ENCODE assay signal across 26 mouse cellular contexts in genomic region chr1:167549324-167549723, GRCm38 (mm10). TPM values are rescaled to one million over a fixed set of nuclear protein-coding genes. Genes with fewer than 3 reads are reported as not detected.
DNase-seq lines count a peak whose midpoint lies in the region; ATAC-seq and TF ChIP-seq lines count a peak whose summit lies in the region.
"Had no signal": no experiment of that assay in that cellular context is flagged by ENCODE, and none has a peak within 500 bp of the region (broad histone marks: within the 10 kb centered on the region; RNA-seq: fewer than 3 reads in every experiment).

No protein-coding gene starts in this region.

- DNase-seq in heart, adult 11 months = peak; percentile 64
- no peak for DNase-seq in heart, postnatal 36 days
- DNase-seq in kidney, postnatal 14 days = peak; percentile 14
- DNase-seq in kidney, adult 8-10 months = no peak
- DNase-seq in lung, postnatal 0 days (ENCODE audit: low spot score) = peak; percentile 33
- peak; percentile 45 for DNase-seq in lung, postnatal 36 days
- DNase-seq in layer of hippocampus, adult 11-12 months (ENCODE audit: low spot score) = no peak
- DNase-seq in midbrain, embryonic 10.5 days (ENCODE audit: low spot score) = no peak
- DNase-seq: B cell, adult 2 months; cerebellum, adult 11-12 months; cerebellum, postnatal 14 days; gastrocnemius, postnatal 36 days; liver, embryonic 13.5 days; thymus, postnatal 14 days had no signal

- H3K36me3 ChIP-seq in lung, postnatal 0 days (ENCODE audit: insufficient read depth, low read length) = no peaks in the 10 kb centered on the region
- no peaks in the 10 kb centered on the region for H3K36me3 ChIP-seq in midbrain, embryonic 10.5 days
- H3K36me3 ChIP-seq: forebrain, embryonic 10.5 days; G1E; heart, embryonic 15.5 days; hindbrain, embryonic 15.5 days; liver, embryonic 13.5 days; midbrain, embryonic 13.5 days; neural tube, embryonic 12.5 days had no signal

- H3K9ac ChIP-seq in lung, postnatal 0 days (replicated peaks; ENCODE audit: low read depth) = no peak overlapping the region
- H3K9ac ChIP-seq: heart, embryonic 15.5 days; hindbrain, embryonic 15.5 days; liver, embryonic 13.5 days; midbrain, embryonic 13.5 days; neural tube, embryonic 12.5 days had no signal

- H3K9me3 ChIP-seq in lung, postnatal 0 days (ENCODE audit: low read length) = no peaks in the 10 kb centered on the region
- H3K9me3 ChIP-seq in midbrain, embryonic 10.5 days (replicated peaks) = no peaks in the 10 kb centered on the region
- H3K9me3 ChIP-seq: forebrain, embryonic 10.5 days; heart, embryonic 15.5 days; hindbrain, embryonic 15.5 days; liver, embryonic 13.5 days; midbrain, embryonic 13.5 days; neural tube, embryonic 12.5 days had no signal

- TF ChIP-seq EP300 in lung, postnatal 0 days (IDR thresholded peaks at IDR 0.05) = no peak

- no peak overlapping the region for H3K4me3 ChIP-seq in lung, postnatal 0 days (ENCODE audit: low read depth, low read length)
- no peak overlapping the region for H3K4me3 ChIP-seq in midbrain, embryonic 10.5 days
- H3K4me3 ChIP-seq: forebrain, embryonic 10.5 days; heart, embryonic 15.5 days; hindbrain, embryonic 15.5 days; left cerebral cortex, adult 2 months; liver, embryonic 13.5 days; midbrain, embryonic 13.5 days; neural tube, embryonic 12.5 days had no signal

- no peak for ATAC-seq in lung, postnatal 0 days
- ATAC-seq: midbrain, embryonic 13.5 days; Patski had no signal

- no peak overlapping the region for H3K4me2 ChIP-seq in lung, postnatal 0 days (replicated peaks; ENCODE audit: low read depth, low read length)
- H3K4me2 ChIP-seq: heart, embryonic 15.5 days; hindbrain, embryonic 15.5 days; liver, embryonic 13.5 days; midbrain, embryonic 13.5 days; neural tube, embryonic 12.5 days had no signal

- no peak overlapping the region for H3K27ac ChIP-seq in lung, postnatal 0 days (ENCODE audit: low read length)
- H3K27ac ChIP-seq in midbrain, embryonic 10.5 days (replicated peaks) = no peak overlapping the region
- H3K27ac ChIP-seq: forebrain, embryonic 10.5 days; heart, embryonic 15.5 days; hindbrain, embryonic 15.5 days; left cerebral cortex, adult 2 months; liver, embryonic 13.5 days; macrophage; midbrain, embryonic 13.5 days; neural tube, embryonic 12.5 days had no signal

- no peak for TF ChIP-seq CTCF in lung, postnatal 0 days (IDR thresholded peaks at IDR 0.05)

- no peaks in the 10 kb centered on the region for H3K4me1 ChIP-seq in lung, postnatal 0 days (ENCODE audit: insufficient read depth, low read depth, low read length)
- 0 out of 2 replicates have a peak, but pooled peaks cover 5% of the 10 kb centered on the region for H3K4me1 ChIP-seq in midbrain, embryonic 10.5 days
- H3K4me1 ChIP-seq: midbrain, embryonic 13.5 days had no signal

- intact Hi-C loops in heart, postnatal 36 days (cut with DNase I) = no loop called here

- 37% methylated on average over 6 of the region's 6 CpGs for WGBS in lung, postnatal 0 days
- 85% methylated on average over 6 of the region's 6 CpGs for WGBS in midbrain, embryonic 10.5 days

- H3K27me3 ChIP-seq in lung, postnatal 0 days (replicated peaks; ENCODE audit: insufficient read depth, low read length) = no peaks in the 10 kb centered on the region
- H3K27me3 ChIP-seq in midbrain, embryonic 10.5 days (ENCODE audit: low read depth, poor library complexity, severe bottlenecking) = no peaks in the 10 kb centered on the region
- H3K27me3 ChIP-seq: heart, embryonic 15.5 days; hindbrain, embryonic 15.5 days; liver, embryonic 13.5 days; midbrain, embryonic 13.5 days; neural tube, embryonic 12.5 days had no signal

RNA-seq across cellular contexts. Expression of gene Rxrg, which starts 48.9 kb away (rescaled TPM):
- total RNA-seq in heart, postnatal 36 days (2021) = 10 to 100 TPM; 55.0 to 69.1 TPM
- polyA plus RNA-seq in lung, postnatal 0 days (2015; fragmentation: Nextera tagmentation; extraction: Ambion mirVana) = 0.42 and 0.60 TPM in 2 replicates
- 2.2 and 3.2 TPM in 2 replicates for polyA plus RNA-seq in midbrain, embryonic 10.5 days (2016; fragmentation: Nextera tagmentation; extraction: Ambion mirVana)
- total RNA-seq: CH12.LX; hematopoietic stem cell, adult 5-6 weeks; monocyte, adult 5-6 weeks had no signal
- polyA plus RNA-seq: G1E, macrophage, Patski had no signal

Comparison
In these comparisons a context has a peak if more than half of its experiments do, and no peak if none do; other contexts are left out.
1. DNase-seq: peak in heart, adult 11 months (single experiment), kidney, postnatal 14 days (single experiment), lung, postnatal 0 days (single experiment) and lung, postnatal 36 days (single experiment); none in heart, postnatal 36 days (0 of 2), kidney, adult 8-10 months (0 of 2), layer of hippocampus, adult 11-12 months (single experiment) and midbrain, embryonic 10.5 days (single experiment).